8 mouse cellular contexts compared by ENCODE assay signal in the genomic region with DNA sequence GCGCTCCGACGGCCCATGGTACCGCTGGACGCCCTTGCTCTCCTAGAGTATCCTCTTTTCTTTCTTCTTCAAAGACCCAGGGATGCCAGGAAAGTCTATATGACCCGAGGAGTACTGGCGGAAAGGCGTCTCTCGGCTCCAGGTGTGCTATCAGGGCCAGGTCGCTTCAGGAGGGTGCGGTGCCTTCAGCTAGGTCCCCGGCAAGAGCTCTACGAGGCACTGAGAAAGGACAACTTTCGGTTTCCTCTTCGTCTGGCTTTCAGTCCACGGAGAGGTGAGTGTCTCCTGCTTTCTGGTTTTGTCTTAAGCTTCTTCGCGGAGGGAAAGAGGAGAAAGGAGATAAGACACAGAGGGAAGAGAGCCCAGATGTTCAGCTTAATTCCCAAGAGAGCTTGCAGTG. TPM values are rescaled to one million over a fixed set of nuclear protein-coding genes. Genes with fewer than 3 reads are reported as not detected.
DNase-seq lines count a peak whose midpoint lies in the region; ATAC-seq lines count a peak whose summit lies in the region.

No protein-coding gene starts in this region.

- H3K9ac ChIP-seq in heart, embryonic 14.5 days (ENCODE audit: low read length) = peak overlapping the region; percentile 73
- peak overlapping the region; percentile 29; the same call in 1 of the 2 replicates for H3K9ac ChIP-seq in liver, embryonic 16.5 days (ENCODE audit: low read depth, low read length)

- peaks cover 43% of the 10 kb centered on the region for H3K4me1 ChIP-seq in heart, embryonic 10.5 days
- peaks cover under 1 to 23% of the 10 kb centered on the region in 2 experiments; a peak in 3 of 4 replicates for H3K4me1 ChIP-seq in heart, embryonic 14.5 days (ENCODE audit: control insufficient read depth in 2 of 2, insufficient read depth in 2 of 2, low read length in 2 of 2)
- H3K4me1 ChIP-seq in liver, embryonic 16.5 days (ENCODE audit: control insufficient read depth, low read depth, low read length) = no peaks in the 10 kb centered on the region; the same call in 1 of the 2 replicates

- H3K27ac ChIP-seq in heart, embryonic 10.5 days = peak overlapping the region; percentile 81; the same call in 1 of the 2 replicates
- peak overlapping the region; percentile 8 to 42; a peak in 3 of 4 replicates for H3K27ac ChIP-seq in heart, embryonic 14.5 days (replicated peaks in 1 of 2; ENCODE audit: control insufficient read depth in 1 of 2, insufficient read depth in 1 of 2, low read depth in 2 of 2, low read length in 2 of 2)
- H3K27ac ChIP-seq in liver, embryonic 16.5 days (ENCODE audit: low read length) = no peak overlapping the region

- H3K36me3 ChIP-seq in heart, embryonic 10.5 days = peaks cover 4% of the 10 kb centered on the region; the same call in 1 of the 2 replicates
- H3K36me3 ChIP-seq in heart, embryonic 14.5 days (ENCODE audit: control insufficient read depth, insufficient read depth, low read length) = no peaks in the 10 kb centered on the region
- no peaks in the 10 kb centered on the region for H3K36me3 ChIP-seq in liver, embryonic 16.5 days (ENCODE audit: control insufficient read depth, insufficient read depth)

- DNase-seq in heart, embryonic 10.5 days (ENCODE audit: low spot score) = no peak
- DNase-seq in heart, postnatal 4 days = no peak
- DNase-seq in ovary, postnatal 36 days (ENCODE audit: low spot score) = no peak
- no peak for DNase-seq in left cerebral cortex, postnatal 4 days
- no peak for DNase-seq in kidney, postnatal 14 days

- WGBS in heart, embryonic 10.5 days = 1% methylated on average over 18 of the region's 18 CpGs
- WGBS in heart, embryonic 14.5 days = under 1% methylated on average over 18 of the region's 18 CpGs
- WGBS in liver, embryonic 16.5 days (ENCODE audit: insufficient replicate concordance) = 0% methylated on average over 18 of the region's 18 CpGs

- no peaks in the 10 kb centered on the region for H3K9me3 ChIP-seq in heart, embryonic 10.5 days
- H3K9me3 ChIP-seq in heart, embryonic 14.5 days (ENCODE audit: control insufficient read depth, low read length) = no peaks in the 10 kb centered on the region
- no peaks in the 10 kb centered on the region for H3K9me3 ChIP-seq in liver, embryonic 16.5 days (replicated peaks; ENCODE audit: control insufficient read depth, low read length)

- peaks cover 94% of the 10 kb centered on the region for H3K27me3 ChIP-seq in heart, embryonic 10.5 days (ENCODE audit: insufficient read depth, poor library complexity, severe bottlenecking)
- peaks cover 72% of the 10 kb centered on the region for H3K27me3 ChIP-seq in heart, embryonic 14.5 days (ENCODE audit: control insufficient read depth, insufficient read depth, low read length)
- H3K27me3 ChIP-seq in liver, embryonic 16.5 days (ENCODE audit: control insufficient read depth, insufficient read depth, low read depth, low read length) = peaks cover 75% of the 10 kb centered on the region

- peak overlapping the region; percentile 96 for H3K4me2 ChIP-seq in heart, embryonic 14.5 days (ENCODE audit: low read length)
- H3K4me2 ChIP-seq in liver, embryonic 16.5 days (ENCODE audit: low read depth, low read length) = peak overlapping the region; percentile 65

- peak; percentile 46 for ATAC-seq in CD4-positive, CD25-positive, alpha-beta regulatory T cell, adult 4 months
- ATAC-seq in heart, embryonic 14.5 days (ENCODE audit: insufficient number of reproducible peaks, insufficient read depth, low FRiP score, low read depth) = no peak
- ATAC-seq in liver, embryonic 16.5 days (ENCODE audit: low read depth) = no peak

- intact Hi-C loops in left cerebral cortex, postnatal 4 days (cut with DNase I) = loop anchor here (10.0 kb wide), 1 partner anchor 170 kb away; no protein-coding TSS in a partner anchor

- peak overlapping the region; percentile 67 for H3K4me3 ChIP-seq in heart, embryonic 10.5 days
- peak overlapping the region; percentile 52 to 67 for H3K4me3 ChIP-seq in heart, embryonic 14.5 days (ENCODE audit: control insufficient read depth in 1 of 2, insufficient read depth in 1 of 2, low read depth in 1 of 2, low read length in 2 of 2)
- peak overlapping the region; percentile 59 for H3K4me3 ChIP-seq in liver, embryonic 16.5 days (ENCODE audit: low read depth, low read length)

RNA-seq across cellular contexts. Expression of gene Dll1, which starts 1.4 kb away (rescaled TPM):
- polyA plus RNA-seq in heart, embryonic 10.5 days (2016; fragmentation: Nextera tagmentation; extraction: Ambion mirVana) = 4.9 and 9.7 TPM in 2 replicates
- 1 to 10 TPM; 6.7 to 7.2 TPM for total RNA-seq in heart, postnatal 4 days (2021)
- polyA plus RNA-seq in CD4-positive, CD25-positive, alpha-beta regulatory T cell, adult 4 months (2017; shearing (Covaris generic)) = under 1 TPM in 1 of 2 experiments, not detected in 1; 0.81 TPM
- polyA plus RNA-seq in heart, embryonic 14.5 days (2014; fragmentation: Nextera tagmentation; extraction: Ambion mirVana) = 4.7 and 4.9 TPM in 2 replicates
- polyA plus RNA-seq in liver, embryonic 16.5 days (2015; fragmentation: Nextera tagmentation; extraction: Ambion mirVana) = 0.99 and 1.2 TPM in 2 replicates
- total RNA-seq in left cerebral cortex, postnatal 4 days (2021) = 10 to 100 TPM; 18.9 to 20.8 TPM

RNA-seq across cellular contexts. Expression of gene Fam120b, which starts 20.8 kb away (rescaled TPM):
- polyA plus RNA-seq in heart, embryonic 10.5 days (2016; fragmentation: Nextera tagmentation; extraction: Ambion mirVana) = 17.2 and 20.0 TPM in 2 replicates
- total RNA-seq in heart, postnatal 4 days (2021) = 10 to 100 TPM in 1 of 2 experiments, 1 to 10 TPM in 1; 9.2 to 10.5 TPM
- 10 to 100 TPM; 33.3 to 55.1 TPM for polyA plus RNA-seq in CD4-positive, CD25-positive, alpha-beta regulatory T cell, adult 4 months (2017; shearing (Covaris generic))
- polyA plus RNA-seq in heart, embryonic 14.5 days (2014; fragmentation: Nextera tagmentation; extraction: Ambion mirVana) = 16.5 and 17.5 TPM in 2 replicates
- 7.8 and 8.0 TPM in 2 replicates for polyA plus RNA-seq in liver, embryonic 16.5 days (2015; fragmentation: Nextera tagmentation; extraction: Ambion mirVana)
- total RNA-seq in left cerebral cortex, postnatal 4 days (2021) = 10 to 100 TPM; 39.8 to 40.4 TPM
